Mouse (Mus musculus): ENCODE results near the gene Mlycd. TPM values are rescaled to one million over a fixed set of nuclear protein-coding genes. Genes with fewer than 3 reads are reported as not detected.

Mlycd gene
- polyA plus RNA-seq, 1 experiment = 16.3 TPM

DNA sequence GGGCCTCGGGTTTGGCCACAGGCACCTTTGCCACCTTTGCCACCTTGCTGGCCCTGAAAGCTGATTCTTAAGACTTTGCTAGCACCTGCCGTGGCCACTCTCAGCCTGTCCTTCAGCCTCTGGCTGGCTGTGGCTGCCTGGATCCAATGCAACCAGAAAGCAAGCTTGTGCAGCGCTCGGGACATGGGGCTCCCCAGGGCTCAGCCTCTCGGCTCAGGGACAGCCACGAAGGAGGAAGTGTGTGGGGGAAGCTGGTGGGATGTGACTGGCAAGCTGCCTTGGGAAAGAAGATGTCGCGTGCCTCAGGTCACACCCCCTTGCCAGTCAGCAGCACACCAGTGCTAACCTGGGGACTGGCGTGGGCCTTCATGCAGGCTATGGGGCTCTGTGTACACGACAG is 30.1 kb downstream of the Mlycd start:
- TF ChIP-seq CTCF (IDR thresholded peaks at IDR 0.05; ENCODE audit: borderline replicate concordance, extremely low read depth, insufficient read depth, insufficient read length) = no peak
- no peak for TF ChIP-seq POLR2A (IDR thresholded peaks at IDR 0.05; ENCODE audit: borderline replicate concordance, extremely low read depth, insufficient read depth, insufficient read length, poor library complexity, severe bottlenecking)
- DNase-seq (ENCODE audit: low read depth) = no peak

DNA sequence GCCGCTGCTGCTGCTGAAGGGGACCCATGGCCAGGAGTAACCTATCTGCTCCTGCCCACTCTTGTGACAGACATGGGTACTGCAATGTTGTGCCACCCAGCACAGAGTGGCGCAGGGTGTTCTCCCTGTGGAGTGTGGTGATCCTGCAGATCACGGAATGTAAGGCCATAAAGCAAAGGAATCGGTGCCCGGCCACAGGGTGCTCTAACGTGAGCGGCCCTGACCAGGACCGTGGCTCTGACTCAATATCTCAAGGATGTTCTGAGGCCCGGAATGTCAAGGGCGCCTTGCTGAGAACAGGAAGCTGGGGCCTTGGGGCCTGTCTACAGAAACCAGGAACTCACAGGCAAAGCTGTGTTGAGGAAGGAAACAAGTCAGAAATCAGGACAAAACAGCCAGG is 30.9 kb downstream of the Mlycd start:
- TF ChIP-seq POLR2A (IDR thresholded peaks at IDR 0.05; ENCODE audit: borderline replicate concordance, extremely low read depth, insufficient read depth, insufficient read length, poor library complexity, severe bottlenecking) (no peak), CTCF (IDR thresholded peaks at IDR 0.05; ENCODE audit: borderline replicate concordance, extremely low read depth, insufficient read depth, insufficient read length) (no peak)
- no peak for DNase-seq (ENCODE audit: low read depth)

DNA sequence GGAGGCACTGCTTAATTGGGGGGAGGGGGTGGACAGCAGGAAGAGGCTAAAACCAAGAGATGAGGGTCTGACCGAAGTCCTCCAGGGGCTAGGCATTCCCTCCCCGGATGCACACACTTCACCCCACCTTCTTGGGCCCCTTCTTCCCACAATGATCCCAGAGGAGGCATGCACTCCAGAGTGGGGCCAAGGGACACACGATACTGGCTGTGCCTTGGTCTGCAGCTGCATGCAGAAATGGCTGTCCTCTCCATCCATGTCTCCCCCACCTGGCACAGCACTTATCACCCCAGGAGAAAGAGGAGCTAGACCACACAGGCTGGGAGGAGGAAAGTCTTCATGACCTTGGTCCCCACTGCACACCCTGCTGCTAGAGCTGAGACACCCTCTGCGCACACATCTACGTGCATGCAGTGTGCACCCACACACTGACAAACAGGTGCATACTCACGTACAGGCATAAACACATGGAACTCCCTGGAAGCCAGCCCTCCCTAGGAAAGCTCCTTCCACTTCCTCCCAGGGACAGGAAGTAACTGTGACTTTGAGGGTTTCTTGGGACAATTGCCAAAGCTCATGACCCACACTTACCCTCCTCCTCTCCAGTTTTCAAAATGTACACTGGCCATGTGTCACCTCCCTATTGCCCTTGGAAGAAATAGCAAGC is 31.5 kb downstream of the Mlycd start:
- TF ChIP-seq POLR2A (IDR thresholded peaks at IDR 0.05; ENCODE audit: borderline replicate concordance, extremely low read depth, insufficient read depth, insufficient read length, poor library complexity, severe bottlenecking) (no peak), CTCF (IDR thresholded peaks at IDR 0.05; ENCODE audit: borderline replicate concordance, extremely low read depth, insufficient read depth, insufficient read length) (no peak)

DNA sequence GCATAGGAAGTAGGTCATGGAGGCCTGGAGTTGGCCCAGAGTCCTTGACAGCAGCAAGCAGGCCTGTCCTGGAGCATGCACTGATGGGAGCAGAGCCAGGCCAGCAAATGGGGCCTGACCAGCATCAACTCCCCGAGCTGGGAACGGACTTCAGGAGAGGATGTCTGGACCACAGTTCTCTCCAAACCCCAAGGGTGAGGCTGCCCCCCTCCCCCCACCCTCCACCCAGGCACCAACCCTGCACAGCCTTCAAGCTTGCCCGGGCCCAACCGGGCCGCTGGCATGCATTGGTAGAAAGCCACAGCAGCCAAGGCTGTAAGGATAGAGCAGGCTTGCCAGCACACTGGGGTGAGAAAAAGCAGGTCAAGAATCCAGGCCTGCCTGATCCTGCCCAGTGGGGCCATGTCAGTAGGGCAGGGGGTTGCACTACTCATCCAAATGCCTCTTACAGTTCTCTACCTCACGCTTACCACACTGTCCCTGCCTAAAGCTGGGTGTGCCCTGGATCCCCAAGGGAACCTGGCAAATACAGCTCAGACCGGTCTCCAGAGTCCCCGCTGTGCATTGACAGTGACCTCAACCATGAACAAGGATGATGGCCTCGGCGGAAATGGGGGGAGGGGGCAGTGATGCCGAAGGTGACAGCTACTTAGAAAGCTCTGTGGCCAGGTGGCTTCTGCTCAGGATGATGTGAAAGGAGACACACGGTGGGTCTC is 33.1 kb downstream of the Mlycd start:
- DNase-seq (ENCODE audit: low read depth) = no peak
- TF ChIP-seq POLR2A (IDR thresholded peaks at IDR 0.05; ENCODE audit: borderline replicate concordance, extremely low read depth, insufficient read depth, insufficient read length, poor library complexity, severe bottlenecking) = no peak
- TF ChIP-seq CTCF (IDR thresholded peaks at IDR 0.05; ENCODE audit: borderline replicate concordance, extremely low read depth, insufficient read depth, insufficient read length) = no peak

More for the DNA sequence above, 31.5 kb downstream of the Mlycd start:
- DNase-seq (ENCODE audit: low read depth) = no peak

DNA sequence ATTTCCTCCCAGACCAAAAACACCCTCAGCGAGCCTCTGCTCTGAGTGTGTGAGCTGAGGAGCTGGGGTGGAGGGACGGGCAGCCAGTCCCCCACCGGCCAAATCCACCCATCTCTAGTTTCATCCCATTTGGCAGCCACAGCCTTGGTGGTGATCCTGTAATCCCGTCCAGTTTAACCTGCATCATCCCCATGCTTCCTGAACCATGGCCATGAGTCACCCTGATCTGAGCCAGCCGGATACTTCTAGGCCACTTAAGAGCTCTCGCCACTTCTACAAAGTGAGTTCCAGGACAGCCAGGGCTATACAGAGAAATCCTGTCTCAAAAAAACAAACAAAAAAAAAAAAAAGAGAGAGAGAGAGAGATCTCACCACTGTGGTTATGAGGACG is 33.7 kb downstream of the Mlycd start:
- no peak for DNase-seq (ENCODE audit: low read depth)
- TF ChIP-seq POLR2A (IDR thresholded peaks at IDR 0.05; ENCODE audit: borderline replicate concordance, extremely low read depth, insufficient read depth, insufficient read length, poor library complexity, severe bottlenecking) (no peak), CTCF (IDR thresholded peaks at IDR 0.05; ENCODE audit: borderline replicate concordance, extremely low read depth, insufficient read depth, insufficient read length) (no peak)

DNA sequence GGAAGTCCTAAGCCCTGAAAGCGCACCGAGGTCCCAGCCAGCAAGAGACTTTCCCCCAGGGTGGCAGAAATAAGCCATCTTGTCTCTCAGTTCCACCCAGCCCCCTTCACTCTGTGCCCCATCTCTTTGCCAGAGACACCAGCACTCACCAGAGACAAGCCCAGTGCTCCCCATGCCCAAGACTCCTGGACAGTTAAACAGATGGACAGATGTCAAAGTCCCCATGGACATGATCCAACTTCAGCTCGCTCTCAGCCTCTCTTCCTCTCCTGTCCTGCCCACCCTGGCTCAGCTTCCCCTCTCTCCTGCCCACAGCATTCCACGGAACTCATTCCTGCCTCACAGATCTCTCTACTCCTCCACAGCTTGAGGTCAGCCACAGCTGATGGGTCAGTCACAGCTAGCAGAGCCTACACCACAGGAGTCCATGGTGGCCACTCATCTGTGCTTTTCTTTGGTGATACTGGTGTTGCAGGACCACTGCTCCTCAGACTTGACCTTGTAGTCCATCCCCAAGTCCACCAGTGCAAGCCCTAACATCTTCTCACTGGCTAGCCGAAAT is 34.2 kb downstream of the Mlycd start:
- TF ChIP-seq POLR2A (IDR thresholded peaks at IDR 0.05; ENCODE audit: borderline replicate concordance, extremely low read depth, insufficient read depth, insufficient read length, poor library complexity, severe bottlenecking) (no peak), CTCF (IDR thresholded peaks at IDR 0.05; ENCODE audit: borderline replicate concordance, extremely low read depth, insufficient read depth, insufficient read length) (no peak)
- no peak for DNase-seq (ENCODE audit: low read depth)

DNA sequence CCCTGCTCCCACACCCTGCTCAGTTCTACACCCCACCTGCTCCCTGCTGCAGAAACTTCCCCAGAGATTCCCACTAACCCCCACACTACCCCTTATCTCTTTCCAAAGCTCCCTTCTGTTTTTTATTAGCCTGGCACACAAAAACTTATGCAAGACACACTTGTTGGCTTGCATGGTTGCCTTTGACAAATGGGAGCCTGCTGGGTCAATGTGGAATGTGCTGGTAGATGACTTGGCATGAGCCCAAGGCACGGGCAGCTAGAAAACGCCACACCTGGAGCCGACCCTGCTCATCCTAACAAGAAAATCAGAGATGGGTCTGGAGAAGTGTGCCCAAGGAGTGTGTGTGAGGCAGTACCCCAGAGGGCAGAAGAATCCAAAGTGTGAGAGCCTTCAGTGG is 34.9 kb downstream of the Mlycd start:
- no peak for DNase-seq (ENCODE audit: low read depth)
- TF ChIP-seq POLR2A (IDR thresholded peaks at IDR 0.05; ENCODE audit: borderline replicate concordance, extremely low read depth, insufficient read depth, insufficient read length, poor library complexity, severe bottlenecking) = no peak
- TF ChIP-seq CTCF (IDR thresholded peaks at IDR 0.05; ENCODE audit: borderline replicate concordance, extremely low read depth, insufficient read depth, insufficient read length) = no peak

DNA sequence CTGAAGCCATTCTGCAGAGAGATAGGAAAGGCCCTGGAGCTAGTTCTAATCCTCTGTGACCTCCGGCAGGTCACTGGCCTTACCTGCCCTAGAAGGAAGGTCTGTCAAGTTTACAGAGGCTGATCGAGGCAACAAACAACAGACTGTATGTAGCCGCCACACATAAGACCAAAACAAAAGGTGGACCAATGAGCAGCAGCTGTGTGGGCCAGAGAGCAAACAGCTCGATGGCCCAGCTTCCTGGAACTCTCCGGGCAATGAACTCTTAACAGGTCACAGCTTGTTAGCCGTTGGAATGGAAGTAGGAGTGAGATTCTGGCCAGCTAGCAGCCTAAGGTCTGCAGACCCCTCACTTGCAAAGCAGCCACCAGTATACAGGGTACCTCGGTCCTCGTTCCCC is 35.6 kb downstream of the Mlycd start:
- DNase-seq (ENCODE audit: low read depth) = no peak
- TF ChIP-seq POLR2A (IDR thresholded peaks at IDR 0.05; ENCODE audit: borderline replicate concordance, extremely low read depth, insufficient read depth, insufficient read length, poor library complexity, severe bottlenecking) (no peak), CTCF (IDR thresholded peaks at IDR 0.05; ENCODE audit: borderline replicate concordance, extremely low read depth, insufficient read depth, insufficient read length) (no peak)

DNA sequence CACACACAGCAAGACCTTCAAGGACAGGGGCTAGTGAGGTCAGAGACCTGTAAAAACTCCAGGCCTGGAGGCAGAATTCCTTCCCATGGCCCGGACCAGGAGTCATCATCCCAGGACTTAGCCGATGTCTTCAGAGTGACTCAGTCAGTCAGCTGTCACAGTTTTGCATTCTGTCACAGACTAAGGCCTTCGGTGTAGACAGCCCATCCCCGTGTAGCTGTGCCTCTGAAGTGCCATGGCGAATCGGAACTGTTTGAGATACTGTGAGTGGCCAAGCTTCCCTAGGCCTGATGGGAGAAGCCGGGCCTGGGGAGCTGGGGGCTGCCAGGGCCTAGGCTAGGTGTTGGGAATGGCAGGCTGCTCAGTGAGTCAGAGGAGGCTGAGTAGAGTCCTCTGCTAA is 36.0 kb downstream of the Mlycd start:
- TF ChIP-seq CTCF (IDR thresholded peaks at IDR 0.05; ENCODE audit: borderline replicate concordance, extremely low read depth, insufficient read depth, insufficient read length) (no peak), POLR2A (IDR thresholded peaks at IDR 0.05; ENCODE audit: borderline replicate concordance, extremely low read depth, insufficient read depth, insufficient read length, poor library complexity, severe bottlenecking) (no peak)
- no peak for DNase-seq (ENCODE audit: low read depth)

DNA sequence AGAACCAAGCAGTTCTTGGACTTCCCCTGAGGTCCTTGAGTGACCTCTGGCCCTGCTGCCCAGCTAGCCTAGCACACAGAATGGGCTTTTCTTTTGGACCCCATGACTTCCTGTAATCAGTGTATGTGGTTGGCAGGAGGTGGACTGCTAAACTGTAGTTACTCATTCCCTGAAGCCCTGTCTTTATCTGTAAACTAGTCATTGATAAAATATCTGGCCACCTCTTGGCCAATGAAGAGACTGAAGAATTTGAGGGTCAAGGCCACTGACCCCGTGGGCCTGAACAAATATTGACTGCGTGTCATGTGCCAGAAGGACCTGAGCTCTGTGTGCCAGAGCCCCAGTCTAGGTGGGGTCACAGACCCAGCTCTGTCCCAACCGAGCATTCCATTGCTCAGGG is 37.7 kb downstream of the Mlycd start:
- no peak for DNase-seq (ENCODE audit: low read depth)
- TF ChIP-seq CTCF (IDR thresholded peaks at IDR 0.05; ENCODE audit: borderline replicate concordance, extremely low read depth, insufficient read depth, insufficient read length) = no peak
- TF ChIP-seq POLR2A (IDR thresholded peaks at IDR 0.05; ENCODE audit: borderline replicate concordance, extremely low read depth, insufficient read depth, insufficient read length, poor library complexity, severe bottlenecking) = no peak

DNA sequence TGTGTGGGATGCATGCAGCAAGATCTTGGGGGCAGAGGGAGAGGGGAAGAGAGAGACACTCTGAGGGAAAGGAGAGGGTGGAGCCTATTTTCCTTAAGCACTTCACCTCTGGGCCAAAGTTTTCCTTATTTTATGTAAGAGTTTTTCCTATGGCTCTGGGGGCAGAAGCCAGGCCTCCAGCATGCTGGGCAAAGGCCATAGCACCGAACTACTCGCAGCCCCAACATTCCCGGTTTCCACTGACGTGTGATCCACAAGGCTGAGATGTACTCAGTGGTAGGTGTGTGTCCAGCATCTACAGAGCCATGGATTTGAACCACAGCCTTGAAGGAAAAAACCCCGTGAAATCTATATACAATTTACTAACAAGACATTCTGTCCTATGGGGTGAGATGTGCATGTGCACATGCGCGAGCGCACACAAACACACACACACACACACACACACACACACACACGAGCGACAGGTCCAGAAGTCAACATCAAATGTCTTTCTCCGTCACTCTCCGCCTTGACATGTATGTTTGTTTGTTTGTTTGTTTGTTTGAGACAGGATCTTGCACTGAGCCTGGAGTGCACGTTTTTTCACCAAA is 39.0 kb downstream of the Mlycd start, which contains the start of gene Osgin1:
Gene Osgin1 (plus strand): TSS at position 543 of the 593 bp plus-strand sequence.
- TF ChIP-seq CTCF (IDR thresholded peaks at IDR 0.05; ENCODE audit: borderline replicate concordance, extremely low read depth, insufficient read depth, insufficient read length) (no peak), POLR2A (IDR thresholded peaks at IDR 0.05; ENCODE audit: borderline replicate concordance, extremely low read depth, insufficient read depth, insufficient read length, poor library complexity, severe bottlenecking) (no peak)

More for the DNA sequence above, 39.0 kb downstream of the Mlycd start, which contains the start of gene Osgin1:
- DNase-seq (ENCODE audit: low read depth) = no peak

Measured in brain, embryonic 14.5 days (tissue).